Mouse (Mus musculus): ENCODE results near the gene Pcgf1. TPM values are rescaled to one million over a fixed set of nuclear protein-coding genes. Genes with fewer than 3 reads are reported as not detected.

Pcgf1 gene
- total and polyA plus RNA-seq, 2 experiments: 4.1 to 10.8 TPM

GRCm38 (mm10) chr6:83115011-83115671 lies 37.5 kb downstream of the Pcgf1 start, which contains the start of gene Mogs:
Mogs (plus strand) TSS chr6:83115496.
- Histone ChIP-seq H3K9ac (ENCODE audit: low read depth, low read length) (peak within 1 kb of the TSS; percentile 93), H3K4me3 (ENCODE audit: insufficient read depth, low read depth, low read length) (peak within 1 kb of the TSS; percentile 93), H3K79me2 (ENCODE audit: control insufficient read depth, insufficient read depth, low read length) (peaks cover 4% of the 10 kb centered on the region; the same call in 1 of the 2 replicates), H3K27ac (replicated peaks; ENCODE audit: insufficient read depth, low read depth, low read length) (peak within 1 kb of the TSS; percentile 98), H3K36me3 (ENCODE audit: control insufficient read depth, insufficient read depth, low read length) (no peaks in the 10 kb centered on the region), H3K4me1 (ENCODE audit: control insufficient read depth, insufficient read depth, low read length) (peaks cover 17% of the 10 kb centered on the region), H3K27me3 (ENCODE audit: control insufficient read depth, insufficient read depth, low read length) (no peaks in the 10 kb centered on the region)
- peak; percentile 88 for TF ChIP-seq POLR2A (IDR thresholded peaks at IDR 0.05; ENCODE audit: extremely low read depth, insufficient read depth, low read length)
- TF ChIP-seq CTCF (IDR thresholded peaks at IDR 0.05; ENCODE audit: low read depth, low read length): peak; percentile 62
- peak; percentile 81 for DNase-seq (ENCODE audit: extremely low read depth, low read depth, low spot score)
- WGBS: under 1% methylated on average over 52 of the region's 58 CpGs

GRCm38 (mm10) chr6:83115682-83116372 lies 38.2 kb downstream of the Pcgf1 start:
- TF ChIP-seq POLR2A (IDR thresholded peaks at IDR 0.05; ENCODE audit: extremely low read depth, insufficient read depth, low read length) (no peak), CTCF (IDR thresholded peaks at IDR 0.05; ENCODE audit: low read depth, low read length) (no peak)
- Histone ChIP-seq H3K4me3 (ENCODE audit: insufficient read depth, low read depth, low read length) (peak overlapping the region; percentile 93), H3K79me2 (ENCODE audit: control insufficient read depth, insufficient read depth, low read length) (peaks cover 4% of the 10 kb centered on the region; the same call in 1 of the 2 replicates), H3K9ac (ENCODE audit: low read depth, low read length) (peak overlapping the region; percentile 93), H3K27me3 (ENCODE audit: control insufficient read depth, insufficient read depth, low read length) (no peaks in the 10 kb centered on the region), H3K36me3 (ENCODE audit: control insufficient read depth, insufficient read depth, low read length) (no peaks in the 10 kb centered on the region), H3K27ac (replicated peaks; ENCODE audit: insufficient read depth, low read depth, low read length) (peak overlapping the region; percentile 32), H3K4me1 (ENCODE audit: control insufficient read depth, insufficient read depth, low read length) (peaks cover 20% of the 10 kb centered on the region)
- no peak for DNase-seq (ENCODE audit: extremely low read depth, low read depth, low spot score)
- WGBS: 2% methylated on average over 47 of the region's 48 CpGs

- no peak for DNase-seq (ENCODE audit: extremely low read depth, low read depth, low spot score)
- H3K36me3 ChIP-seq (ENCODE audit: control insufficient read depth, insufficient read depth, low read length): no peaks in the 10 kb centered on the region
- no peak overlapping the region for H3K27ac ChIP-seq (replicated peaks; ENCODE audit: insufficient read depth, low read depth, low read length)
- WGBS: 67% methylated on average over 11 of the region's 11 CpGs
- H3K79me2 ChIP-seq (ENCODE audit: control insufficient read depth, insufficient read depth, low read length): peaks cover 4% of the 10 kb centered on the region; the same call in 1 of the 2 replicates
- TF ChIP-seq POLR2A (IDR thresholded peaks at IDR 0.05; ENCODE audit: extremely low read depth, insufficient read depth, low read length) (no peak), CTCF (IDR thresholded peaks at IDR 0.05; ENCODE audit: low read depth, low read length) (no peak)
- H3K4me1 ChIP-seq (ENCODE audit: control insufficient read depth, insufficient read depth, low read length): peaks cover 20% of the 10 kb centered on the region
- peak overlapping the region; percentile 93; the same call in 1 of the 2 replicates for H3K4me3 ChIP-seq (ENCODE audit: insufficient read depth, low read depth, low read length)
- peak overlapping the region; percentile 93; the same call in 1 of the 2 replicates for H3K9ac ChIP-seq (ENCODE audit: low read depth, low read length)
- H3K27me3 ChIP-seq (ENCODE audit: control insufficient read depth, insufficient read depth, low read length): no peaks in the 10 kb centered on the region
Observed at GRCm38 (mm10) chr6:83116373-83117164, 38.9 kb downstream of the Pcgf1 start.

GRCm38 (mm10) chr6:83117165-83117438 lies 39.4 kb downstream of the Pcgf1 start:
- Histone ChIP-seq H3K9ac (ENCODE audit: low read depth, low read length) (no peak overlapping the region), H3K27ac (replicated peaks; ENCODE audit: insufficient read depth, low read depth, low read length) (no peak overlapping the region)

GRCm38 (mm10) chr6:83117616-83118015 lies 39.9 kb downstream of the Pcgf1 start:
- TF ChIP-seq CTCF (IDR thresholded peaks at IDR 0.05; ENCODE audit: low read depth, low read length) (no peak), POLR2A (IDR thresholded peaks at IDR 0.05; ENCODE audit: extremely low read depth, insufficient read depth, low read length) (no peak)
- peaks cover 4% of the 10 kb centered on the region; the same call in 1 of the 2 replicates for H3K79me2 ChIP-seq (ENCODE audit: control insufficient read depth, insufficient read depth, low read length)
- no peaks in the 10 kb centered on the region for H3K36me3 ChIP-seq (ENCODE audit: control insufficient read depth, insufficient read depth, low read length)
- 83% methylated on average over 13 of the region's 13 CpGs for WGBS
- peaks cover 20% of the 10 kb centered on the region for H3K4me1 ChIP-seq (ENCODE audit: control insufficient read depth, insufficient read depth, low read length)
- H3K27me3 ChIP-seq (ENCODE audit: control insufficient read depth, insufficient read depth, low read length): no peaks in the 10 kb centered on the region
- H3K4me3 ChIP-seq (ENCODE audit: insufficient read depth, low read depth, low read length): no peak overlapping the region
- H3K9ac ChIP-seq (ENCODE audit: low read depth, low read length): no peak overlapping the region
- no peak overlapping the region for H3K27ac ChIP-seq (replicated peaks; ENCODE audit: insufficient read depth, low read depth, low read length)
- no peak for DNase-seq (ENCODE audit: extremely low read depth, low read depth, low spot score)

More at GRCm38 (mm10) chr6:83117165-83117438, 39.4 kb downstream of the Pcgf1 start:
- TF ChIP-seq POLR2A (IDR thresholded peaks at IDR 0.05; ENCODE audit: extremely low read depth, insufficient read depth, low read length): no peak
- no peak for TF ChIP-seq CTCF (IDR thresholded peaks at IDR 0.05; ENCODE audit: low read depth, low read length)
- WGBS: 84% methylated on average over 4 of the region's 4 CpGs
- Histone ChIP-seq H3K79me2 (ENCODE audit: control insufficient read depth, insufficient read depth, low read length) (peaks cover 4% of the 10 kb centered on the region; the same call in 1 of the 2 replicates), H3K27me3 (ENCODE audit: control insufficient read depth, insufficient read depth, low read length) (no peaks in the 10 kb centered on the region), H3K4me1 (ENCODE audit: control insufficient read depth, insufficient read depth, low read length) (peaks cover 20% of the 10 kb centered on the region), H3K4me3 (ENCODE audit: insufficient read depth, low read depth, low read length) (no peak overlapping the region), H3K36me3 (ENCODE audit: control insufficient read depth, insufficient read depth, low read length) (no peaks in the 10 kb centered on the region)
- DNase-seq (ENCODE audit: extremely low read depth, low read depth, low spot score): no peak

Data from liver, adult 2 months (tissue).